Mouse (Mus musculus): ENCODE measurements around the gene Cacna1a. TPM values are rescaled to one million over a fixed set of nuclear protein-coding genes. Genes with fewer than 3 reads are reported as not detected.
"Not testable (repeated sequence)": the region's sequence is repeated elsewhere in the genome, so short reads cannot be mapped to it uniquely, and the experiment has no call there.

Gene Cacna1a
- total and polyA plus RNA-seq, 3 experiments: 3.2 to 5.1 TPM; not detected in 1

DNA sequence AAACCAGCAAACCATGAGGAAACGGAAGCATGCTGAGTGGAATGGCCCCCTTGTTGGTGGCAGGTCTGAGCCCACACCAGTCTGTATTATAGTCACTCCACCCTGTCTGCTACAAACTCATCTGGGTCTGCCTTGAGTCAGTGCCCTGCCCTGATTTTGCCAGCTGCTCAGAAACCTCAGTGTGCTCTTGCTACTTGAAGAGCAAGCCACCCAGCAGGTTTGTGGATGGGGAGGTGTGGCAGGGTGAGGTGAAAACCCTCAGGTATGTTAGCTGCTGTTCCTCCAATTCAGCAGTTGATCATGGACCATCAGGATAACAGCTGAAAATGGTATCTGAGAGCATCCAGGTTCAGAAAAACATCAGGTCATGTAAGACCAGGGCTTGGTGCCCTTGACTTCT, 279.8 kb downstream of the Cacna1a start:
- Histone ChIP-seq H3K9me3 (replicated peaks; ENCODE audit: insufficient read depth, low read length) (no peaks in the 10 kb centered on the region), H3K9ac (ENCODE audit: control insufficient read depth, low read depth, low read length, poor library complexity, severe bottlenecking) (no peak overlapping the region), H3K4me3 (ENCODE audit: control insufficient read depth in 1 of 2, insufficient read depth in 1 of 2, low read depth in 2 of 2, low read length in 2 of 2) (no peak overlapping the region), H3K27me3 (ENCODE audit: control insufficient read depth in 1 of 2, insufficient read depth in 2 of 2, low read length in 2 of 2) (no peaks in the 10 kb centered on the region), H3K36me3 (ENCODE audit: control insufficient read depth in 1 of 2, insufficient read depth in 2 of 2, low read length in 2 of 2) (peaks cover 0 to 10% of the 10 kb centered on the region in 2 experiments; a peak in 2 of 4 replicates), H3K27ac (ENCODE audit: control insufficient read depth, low read depth, low read length) (no peak overlapping the region), H3K4me1 (ENCODE audit: control insufficient read depth in 1 of 2, insufficient read depth in 2 of 2, low read length in 2 of 2) (peaks cover 0 to 15% of the 10 kb centered on the region in 2 experiments; a peak in 2 of 4 replicates), H3K79me2 (ENCODE audit: control insufficient read depth, insufficient read depth, low read length, poor library complexity) (peaks cover 28% of the 10 kb centered on the region)
- no peak for DNase-seq (ENCODE audit: low read depth, low spot score)
- TF ChIP-seq SMC3 (IDR thresholded peaks at IDR 0.05; ENCODE audit: low read depth, low read length) (no peak), MXI1 (IDR thresholded peaks at IDR 0.05; ENCODE audit: low read depth, low read length) (no peak), ZMIZ1 (IDR thresholded peaks at IDR 0.05; ENCODE audit: low read depth, low read length) (peak; percentile 16; the same call in 1 of the 2 replicates)

DNA sequence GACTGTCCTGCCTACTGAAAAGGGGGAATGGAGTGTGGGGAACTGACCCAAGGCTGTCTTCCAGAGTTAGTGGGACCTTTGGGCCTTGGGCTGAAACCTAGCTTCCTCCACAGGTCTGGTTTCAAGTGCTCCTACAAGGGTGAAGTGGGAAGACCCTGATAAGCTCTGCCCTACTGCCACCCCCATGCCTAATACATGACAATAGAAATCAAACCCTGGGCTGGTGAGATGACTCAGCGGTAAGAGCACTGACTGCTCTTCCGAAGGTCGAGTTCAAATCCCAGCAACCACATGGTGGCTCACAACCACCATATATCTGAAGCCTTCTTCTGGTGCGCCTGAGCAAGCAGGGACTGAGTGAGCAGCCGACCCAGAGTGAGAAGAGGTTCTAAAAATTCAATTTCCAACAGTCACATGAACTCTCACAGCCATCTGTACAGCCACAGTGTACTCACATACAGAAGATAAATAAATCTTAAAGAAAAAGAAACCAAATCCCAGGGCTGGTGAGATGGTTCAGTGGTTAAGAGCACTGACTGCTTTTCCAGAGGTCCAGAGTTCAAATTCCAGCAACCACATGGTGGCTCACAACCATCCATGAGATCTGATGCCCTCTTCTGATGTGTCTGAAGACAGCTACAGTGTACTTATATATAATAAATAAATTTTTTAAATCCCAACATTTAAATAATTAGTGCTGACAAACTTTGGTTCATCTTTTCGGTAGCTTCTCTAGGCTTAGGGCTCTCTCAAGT, 280.7 kb downstream of the Cacna1a start:
- H3K9me3 ChIP-seq (replicated peaks; ENCODE audit: insufficient read depth, low read length): no peaks in the 10 kb centered on the region
- no peaks in the 10 kb centered on the region for H3K27me3 ChIP-seq (ENCODE audit: control insufficient read depth in 1 of 2, insufficient read depth in 2 of 2, low read length in 2 of 2)
- H3K9ac ChIP-seq (ENCODE audit: control insufficient read depth, low read depth, low read length, poor library complexity, severe bottlenecking): no peak overlapping the region
- H3K79me2 ChIP-seq (ENCODE audit: control insufficient read depth, insufficient read depth, low read length, poor library complexity): peaks cover 26% of the 10 kb centered on the region
- H3K4me3 ChIP-seq (ENCODE audit: control insufficient read depth in 1 of 2, insufficient read depth in 1 of 2, low read depth in 2 of 2, low read length in 2 of 2): no peak overlapping the region
- no peak for TF ChIP-seq POLR2AphosphoS2 (IDR thresholded peaks at IDR 0.05; ENCODE audit: low read length)
- DNase-seq (ENCODE audit: low read depth, low spot score): no peak
- peaks cover 4 to 10% of the 10 kb centered on the region in 2 experiments; a peak in 3 of 4 replicates for H3K36me3 ChIP-seq (ENCODE audit: control insufficient read depth in 1 of 2, insufficient read depth in 2 of 2, low read length in 2 of 2)
- peaks cover 0 to 12% of the 10 kb centered on the region in 2 experiments; a peak in 1 of 4 replicates for H3K4me1 ChIP-seq (ENCODE audit: control insufficient read depth in 1 of 2, insufficient read depth in 2 of 2, low read length in 2 of 2)
- no peak overlapping the region for H3K27ac ChIP-seq (ENCODE audit: control insufficient read depth, low read depth, low read length)

DNA sequence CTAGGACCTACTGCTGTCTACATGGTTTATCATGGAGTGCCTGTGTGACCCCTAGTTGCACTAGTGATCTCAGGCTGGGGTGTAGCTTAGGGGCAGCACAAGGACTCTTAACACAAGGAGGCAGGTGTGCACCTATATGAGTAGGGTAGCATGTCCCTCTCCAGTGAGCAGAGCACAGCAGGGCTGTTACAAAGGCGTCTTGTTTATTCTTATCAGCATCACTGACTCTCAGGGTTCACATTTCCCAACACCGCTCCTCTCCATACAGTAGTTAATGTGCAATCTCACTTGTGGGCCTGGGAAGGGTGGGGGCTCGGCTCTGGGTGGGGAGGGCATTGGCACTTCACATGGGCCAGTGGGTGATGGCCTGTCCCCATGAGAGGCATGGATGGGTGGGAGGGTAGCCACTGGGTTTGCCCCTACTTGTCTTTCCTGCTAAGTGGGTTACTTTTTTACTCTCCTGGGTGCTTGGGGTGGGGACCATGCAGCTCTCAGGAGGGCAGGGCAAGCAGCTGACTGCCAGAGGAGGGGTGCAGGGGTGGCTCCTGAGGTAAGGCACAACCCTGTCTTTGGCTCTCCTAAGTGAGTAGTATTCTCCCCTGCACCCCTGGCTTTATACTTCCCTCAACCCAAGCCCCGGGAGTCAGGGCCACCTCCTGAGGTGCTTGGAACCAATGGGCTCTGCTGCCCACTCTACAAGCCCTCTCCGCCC, 282.2 kb downstream of the Cacna1a start:
- not testable (repeated sequence) for H3K27me3 ChIP-seq (ENCODE audit: control insufficient read depth in 1 of 2, insufficient read depth in 2 of 2, low read length in 2 of 2); H3K9me3 ChIP-seq (replicated peaks; ENCODE audit: insufficient read depth, low read length); H3K4me3 ChIP-seq (ENCODE audit: control insufficient read depth in 1 of 2, insufficient read depth in 1 of 2, low read depth in 2 of 2, low read length in 2 of 2); DNase-seq (ENCODE audit: low read depth, low spot score); H3K27ac ChIP-seq (ENCODE audit: control insufficient read depth, low read depth, low read length); H3K9ac ChIP-seq (ENCODE audit: control insufficient read depth, low read depth, low read length, poor library complexity, severe bottlenecking)
- peaks cover 0 to 12% of the 10 kb centered on the region in 2 experiments; a peak in 1 of 4 replicates for H3K4me1 ChIP-seq (ENCODE audit: control insufficient read depth in 1 of 2, insufficient read depth in 2 of 2, low read length in 2 of 2)
- H3K36me3 ChIP-seq (ENCODE audit: control insufficient read depth in 1 of 2, insufficient read depth in 2 of 2, low read length in 2 of 2): peaks cover 4 to 10% of the 10 kb centered on the region in 2 experiments
- H3K79me2 ChIP-seq (ENCODE audit: control insufficient read depth, insufficient read depth, low read length, poor library complexity): peaks cover 13% of the 10 kb centered on the region

DNA sequence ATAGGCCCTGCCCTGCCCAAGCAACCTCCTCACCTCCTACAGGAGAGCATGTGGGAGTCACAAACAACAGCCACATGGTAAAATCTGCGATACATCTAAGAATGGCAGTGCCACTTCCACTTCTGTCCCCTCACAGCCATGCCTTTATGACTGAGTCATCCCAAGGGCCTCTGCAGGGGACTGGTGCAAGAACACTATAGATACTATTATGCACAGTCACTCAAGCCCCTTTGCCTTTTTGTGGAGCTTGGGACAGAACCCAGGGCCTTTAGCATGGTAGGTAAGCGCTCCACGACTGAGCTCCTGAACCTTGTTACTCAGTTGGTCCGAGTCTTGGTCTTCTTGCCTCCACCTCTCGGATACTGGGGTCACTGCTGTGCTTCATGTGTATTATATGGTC, 289.1 kb downstream of the Cacna1a start:
- Histone ChIP-seq H3K9me3 (replicated peaks; ENCODE audit: insufficient read depth, low read length) (no peaks in the 10 kb centered on the region), H3K4me3 (ENCODE audit: control insufficient read depth in 1 of 2, insufficient read depth in 1 of 2, low read depth in 2 of 2, low read length in 2 of 2) (no peak overlapping the region), H3K27ac (ENCODE audit: control insufficient read depth, low read depth, low read length) (no peak overlapping the region), H3K36me3 (ENCODE audit: control insufficient read depth in 1 of 2, insufficient read depth in 2 of 2, low read length in 2 of 2) (peaks cover 0 to 17% of the 10 kb centered on the region in 2 experiments; a peak in 3 of 4 replicates), H3K4me1 (ENCODE audit: control insufficient read depth in 1 of 2, insufficient read depth in 2 of 2, low read length in 2 of 2) (no peaks in the 10 kb centered on the region), H3K9ac (ENCODE audit: control insufficient read depth, low read depth, low read length, poor library complexity, severe bottlenecking) (no peak overlapping the region), H3K27me3 (ENCODE audit: control insufficient read depth in 1 of 2, insufficient read depth in 2 of 2, low read length in 2 of 2) (no peaks in the 10 kb centered on the region), H3K79me2 (ENCODE audit: control insufficient read depth, insufficient read depth, low read length, poor library complexity) (peaks cover 21% of the 10 kb centered on the region)
- DNase-seq (ENCODE audit: low read depth, low spot score): no peak
- TF ChIP-seq MAX (IDR thresholded peaks at IDR 0.05; ENCODE audit: low read length) (no peak), ZMIZ1 (IDR thresholded peaks at IDR 0.05; ENCODE audit: low read depth, low read length) (no peak), ETS1 (IDR thresholded peaks at IDR 0.05; ENCODE audit: low read depth, low read length) (no peak), RCOR1 (IDR thresholded peaks at IDR 0.05; ENCODE audit: low read depth, low read length) (no peak), BHLHE40 (IDR thresholded peaks at IDR 0.05; ENCODE audit: borderline replicate concordance, low read depth, low read length) (no peak), CTCF (IDR thresholded peaks at IDR 0.05 in 2 of 3, conservative IDR thresholded peaks at IDR 0.05 in 1 of 3; ENCODE audit: control insufficient read depth in 1 of 3, insufficient read depth in 1 of 3, low read depth in 2 of 3, low read length in 3 of 3, poor library complexity in 1 of 3, severe bottlenecking in 1 of 3) (no peak), RAD21 (IDR thresholded peaks at IDR 0.05; ENCODE audit: low read depth, low read length) (no peak), HCFC1 (IDR thresholded peaks at IDR 0.05; ENCODE audit: low read depth, low read length) (no peak)

All from MEL (cell line).